Mouse (Mus musculus) lung, embryonic 15.5 days (tissue): ENCODE measurements around the gene Nr4a3. TPM values are rescaled to one million over a fixed set of nuclear protein-coding genes. Genes with fewer than 3 reads are reported as not detected.
A peak's percentile ranks its signal among the peaks of the same experiment; 100 is the strongest.

Experiments used
- ATAC-seq: fragments of 200-750 bp; cut with Nextera tagmentation; 2 replicates; pipeline ENCODE4 v1.8.0; 2017; ENCODE audit warnings: moderate number of reproducible peaks, borderline replicate concordance; ENCODE audit not compliant: low FRiP score, low TSS enrichment; ENCODE audit errors: extremely low read depth
- H3K27ac ChIP-seq: fragments of 300-500 bp; sonication (generic); 2 replicates; pipeline ENCODE4 v1.5.1; 2015; ENCODE audit warnings: moderate library complexity, mild to moderate bottlenecking, inconsistent platforms
- H3K27me3 ChIP-seq: fragments of 300-500 bp; sonication (generic); 2 replicates; pipeline ENCODE4 v1.6.1; 2015; ENCODE audit warnings: inconsistent platforms
- H3K36me3 ChIP-seq: fragments of 300-500 bp; sonication (generic); 2 replicates; pipeline ENCODE4 v1.6.1; 2015; ENCODE audit warnings: inconsistent platforms
- H3K4me1 ChIP-seq: fragments of 300-500 bp; sonication (generic); 2 replicates; pipeline ENCODE4 v1.6.1; 2015; ENCODE audit warnings: inconsistent platforms
- H3K4me2 ChIP-seq: fragments of 300-500 bp; sonication (generic); 2 replicates; pipeline ENCODE4 v1.6.1; 2015; ENCODE audit warnings: inconsistent platforms, mild to moderate bottlenecking, moderate library complexity
- H3K4me3 ChIP-seq: fragments of 300-500 bp; sonication (generic); 2 replicates; pipeline ENCODE4 v1.5.1; 2015; ENCODE audit warnings: mild to moderate bottlenecking, inconsistent platforms
- H3K9ac ChIP-seq: fragments of 300-500 bp; sonication (generic); 2 replicates; pipeline ENCODE4 v1.6.1; 2015; ENCODE audit warnings: inconsistent platforms
- H3K9me3 ChIP-seq: fragments of 300-500 bp; sonication (generic); 2 replicates; pipeline ENCODE4 v1.6.1; 2016; ENCODE audit warnings: inconsistent platforms
- WGBS: fragments of 180-500 bp; shearing (Covaris S2); methylation state at CpG from one replicate; pipeline ENCODE4 v1.1.7; 2015; 5-methylcytosine and 5-hydroxymethylcytosine counted together
- polyA plus RNA-seq: library from polyadenylated mRNA; unstranded; fragments of >200 nt; fragmentation: Nextera tagmentation; extraction: Ambion mirVana; gene quantifications from 2 replicates; pipeline ENCODE4 v1.2.1, GENCODE M21; 2015

The Nr4a3 gene
- polyA plus RNA-seq, 1 experiment from 2014 or later, result 0.11 TPM

DNA sequence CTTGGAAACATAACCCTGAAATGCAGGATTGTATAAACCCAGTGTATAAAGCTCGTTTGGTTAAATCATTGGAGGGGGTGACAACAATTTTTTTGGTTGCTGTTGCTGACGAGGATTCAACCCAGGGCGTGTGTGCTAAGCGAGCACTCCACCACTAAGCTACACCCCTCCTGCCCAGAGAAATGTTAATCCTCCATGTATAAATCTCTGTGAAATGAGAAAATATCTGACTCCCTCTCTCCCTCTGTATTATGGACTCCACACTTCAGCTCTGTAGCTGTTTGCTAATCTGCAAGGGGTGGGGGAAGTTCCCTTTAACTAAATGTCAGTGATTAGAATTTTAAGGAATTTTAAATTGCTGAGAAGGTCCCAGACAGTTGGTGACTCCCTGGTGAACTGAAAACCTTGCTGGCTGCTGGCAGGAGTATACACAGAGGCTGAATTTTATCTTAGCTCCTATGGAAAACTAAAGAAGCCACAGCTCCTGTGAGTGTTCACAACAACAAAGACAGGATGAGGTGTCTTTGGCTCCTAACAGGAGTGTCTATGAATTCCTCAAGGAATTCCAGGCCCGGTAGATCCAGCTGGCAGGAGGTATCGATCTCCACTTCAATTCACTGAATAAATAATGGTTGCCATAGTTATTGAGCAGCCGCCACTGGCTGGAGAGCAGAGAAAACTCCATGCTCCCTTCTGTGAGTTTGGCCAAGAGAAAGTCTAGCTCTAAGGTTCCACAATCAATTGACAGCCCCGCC is 34.5 kb downstream of the Nr4a3 start:
- WGBS, result 35% methylated on average over 8 of the region's 8 CpGs
- Histone ChIP-seq H3K4me1 (peaks cover 21% of the 10 kb centered on the region), H3K27ac (no peak overlapping the region), H3K36me3 (no peaks in the 10 kb centered on the region), H3K4me3 (no peak overlapping the region), H3K4me2 (no peak overlapping the region), H3K9me3 (no peaks in the 10 kb centered on the region), H3K9ac (no peak overlapping the region), H3K27me3 (no peaks in the 10 kb centered on the region)
- no peak for ATAC-seq

DNA sequence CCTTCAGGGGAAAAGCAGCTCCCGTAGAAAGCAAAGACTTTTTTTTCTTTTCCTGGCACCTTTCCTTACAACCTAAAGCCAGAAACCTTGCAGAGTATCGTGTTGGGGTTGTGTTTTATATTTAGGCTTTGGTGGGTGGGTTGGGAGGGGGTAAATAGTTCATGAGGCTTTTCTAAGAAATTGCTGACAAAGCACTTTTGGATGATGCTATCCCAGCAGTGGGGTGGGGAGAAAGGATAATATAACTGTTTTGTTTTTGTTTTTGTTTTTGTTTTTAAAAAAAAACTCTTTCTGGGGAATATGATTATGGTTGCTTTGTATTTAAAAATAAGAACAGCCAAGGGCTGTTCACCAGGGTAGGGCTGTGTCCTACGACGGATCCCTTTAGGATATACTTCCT is 38.5 kb downstream of the Nr4a3 start:
- no peak overlapping the region for H3K27ac ChIP-seq
- no peaks in the 10 kb centered on the region for H3K36me3 ChIP-seq
- no peak overlapping the region for H3K9ac ChIP-seq
- no peak overlapping the region for H3K4me3 ChIP-seq
- no peaks in the 10 kb centered on the region for H3K27me3 ChIP-seq
- 84% methylated on average over 4 of the region's 4 CpGs for WGBS
- H3K4me2 ChIP-seq, result no peak overlapping the region
- ATAC-seq, result no peak
- H3K9me3 ChIP-seq, result no peaks in the 10 kb centered on the region
- 0 out of 2 replicates have a peak, but pooled peaks cover 2% of the 10 kb centered on the region for H3K4me1 ChIP-seq

DNA sequence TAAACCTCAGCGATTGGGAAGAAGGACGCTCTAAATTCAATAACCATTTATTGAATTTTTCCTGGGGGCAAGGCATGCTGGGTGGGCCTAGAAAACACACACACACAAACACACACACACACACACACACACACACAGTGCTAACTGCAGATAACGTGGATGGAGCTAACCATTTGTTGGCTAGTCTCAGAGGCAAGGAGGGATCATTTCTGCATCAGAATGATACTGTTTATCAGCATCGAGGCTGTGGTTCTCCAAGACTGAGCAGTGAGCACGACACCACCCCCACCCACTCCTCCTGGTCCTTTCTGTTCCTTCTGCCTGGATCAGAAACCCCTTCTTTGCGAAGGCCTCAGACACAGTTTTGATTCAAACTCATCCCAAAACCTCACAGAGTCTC is 41.7 kb downstream of the Nr4a3 start:
- Histone ChIP-seq H3K27me3 (no peaks in the 10 kb centered on the region), H3K4me3 (no peak overlapping the region), H3K4me2 (no peak overlapping the region), H3K27ac (no peak overlapping the region), H3K9ac (no peak overlapping the region), H3K9me3 (no peaks in the 10 kb centered on the region), H3K4me1 (no peaks in the 10 kb centered on the region), H3K36me3 (no peaks in the 10 kb centered on the region)
- 69% methylated on average over 6 of the region's 6 CpGs for WGBS
- no peak for ATAC-seq

DNA sequence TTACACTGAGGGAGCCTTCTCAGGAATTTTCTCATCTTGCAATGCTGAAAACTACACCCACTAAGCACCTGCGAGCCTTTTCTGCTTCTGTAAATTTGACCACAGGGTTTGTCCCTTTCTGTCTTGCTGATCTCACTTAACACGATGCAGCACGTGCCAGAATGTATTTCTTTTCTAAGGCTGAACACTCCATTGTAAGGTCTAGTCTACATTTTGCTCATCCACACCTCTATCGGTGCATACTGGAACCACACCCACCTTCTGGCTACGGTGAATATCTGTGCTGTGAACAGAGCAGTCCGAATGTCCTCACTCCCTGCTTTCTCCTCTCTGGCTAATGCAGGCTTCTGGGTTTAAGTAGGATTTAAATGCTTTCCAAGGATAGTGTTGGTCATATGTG is 42.5 kb downstream of the Nr4a3 start:
- H3K27ac ChIP-seq, result no peak overlapping the region
- H3K4me1 ChIP-seq, result no peaks in the 10 kb centered on the region
- H3K9ac ChIP-seq, result no peak overlapping the region
- no peak overlapping the region for H3K4me3 ChIP-seq
- 75% methylated on average over 6 of the region's 6 CpGs for WGBS
- no peak overlapping the region for H3K4me2 ChIP-seq
- no peaks in the 10 kb centered on the region for H3K36me3 ChIP-seq
- no peak for ATAC-seq
- H3K27me3 ChIP-seq, result no peaks in the 10 kb centered on the region
- H3K9me3 ChIP-seq, result no peaks in the 10 kb centered on the region

DNA sequence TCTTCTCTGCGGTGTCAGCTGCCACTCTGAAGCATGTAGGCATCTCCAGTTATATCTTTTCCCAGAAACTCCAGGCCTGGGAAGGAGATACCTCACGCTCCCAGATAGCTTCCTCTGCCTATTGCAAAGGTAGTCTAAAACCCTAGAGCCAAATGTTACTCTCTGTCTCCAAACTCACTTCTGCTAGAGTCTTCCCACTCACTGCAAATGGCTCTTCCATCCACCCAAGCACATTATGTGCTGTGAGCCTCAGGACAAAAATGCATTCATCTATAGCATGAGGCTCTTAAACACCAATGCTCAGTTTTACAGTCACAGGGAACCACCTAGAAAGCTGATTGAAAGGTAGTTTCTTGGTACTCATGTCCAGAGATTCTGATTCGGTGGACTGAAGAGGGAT is 48.3 kb downstream of the Nr4a3 start:
- H3K4me2 ChIP-seq, result no peak overlapping the region
- H3K9ac ChIP-seq, result no peak overlapping the region
- no peaks in the 10 kb centered on the region for H3K4me1 ChIP-seq
- ATAC-seq, result no peak
- H3K9me3 ChIP-seq, result no peaks in the 10 kb centered on the region
- WGBS, result 70% methylated on average over 3 of the region's 3 CpGs
- H3K36me3 ChIP-seq, result no peaks in the 10 kb centered on the region
- no peak overlapping the region for H3K27ac ChIP-seq
- no peaks in the 10 kb centered on the region for H3K27me3 ChIP-seq
- H3K4me3 ChIP-seq, result no peak overlapping the region

DNA sequence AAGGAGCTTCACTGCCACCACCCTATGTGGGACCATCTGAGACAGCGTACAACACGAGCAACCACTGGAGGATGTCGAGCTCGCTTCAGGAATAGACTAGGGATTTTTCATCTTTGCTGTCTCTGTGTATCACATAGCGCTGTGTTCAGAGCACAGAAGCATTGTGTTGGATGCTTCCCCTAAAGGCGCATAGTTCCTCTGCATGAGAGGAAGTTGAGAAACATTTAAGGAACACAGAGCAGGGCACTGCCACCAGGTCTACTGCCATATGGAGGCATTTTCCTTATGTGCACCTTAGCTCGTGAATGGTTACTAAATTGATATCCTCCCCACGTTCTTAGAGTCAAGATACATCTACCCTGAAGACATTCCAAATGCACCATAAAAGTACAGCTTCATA is 55.3 kb downstream of the Nr4a3 start:
- ATAC-seq, result no peak
- no peak overlapping the region for H3K9ac ChIP-seq
- no peaks in the 10 kb centered on the region for H3K36me3 ChIP-seq
- no peak overlapping the region for H3K27ac ChIP-seq
- 77% methylated on average over 8 of the region's 8 CpGs for WGBS
- no peak overlapping the region for H3K4me3 ChIP-seq
- no peaks in the 10 kb centered on the region for H3K4me1 ChIP-seq
- H3K4me2 ChIP-seq, result no peak overlapping the region
- no peaks in the 10 kb centered on the region for H3K27me3 ChIP-seq
- H3K9me3 ChIP-seq, result no peaks in the 10 kb centered on the region

DNA sequence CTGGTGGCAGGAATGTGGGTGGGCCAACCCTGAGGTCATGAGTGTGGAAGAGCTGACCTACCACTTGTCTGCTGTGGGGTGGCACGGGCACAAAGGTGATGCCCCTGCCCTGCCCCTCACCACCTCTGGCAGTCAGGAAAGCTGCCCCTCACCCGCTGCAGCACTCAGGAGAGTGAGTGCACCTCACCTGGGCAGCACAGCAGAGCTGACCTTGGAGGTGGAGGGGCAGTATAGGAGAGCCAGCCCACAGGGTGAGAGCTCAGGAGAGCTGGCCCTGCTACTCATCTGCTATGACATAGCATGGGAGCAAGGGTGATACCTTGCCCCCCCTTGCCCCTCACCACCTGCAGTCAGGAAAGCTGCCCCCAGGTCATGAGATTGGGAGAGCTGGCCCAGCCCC is 57.0 kb downstream of the Nr4a3 start:
- Histone ChIP-seq H3K36me3 (no peaks in the 10 kb centered on the region), H3K27me3 (no peaks in the 10 kb centered on the region), H3K4me3 (no peak overlapping the region), H3K9ac (no peak overlapping the region), H3K9me3 (no peaks in the 10 kb centered on the region), H3K4me1 (no peaks in the 10 kb centered on the region), H3K4me2 (no peak overlapping the region), H3K27ac (no peak overlapping the region)
- WGBS, result 78% methylated on average over 2 of the region's 2 CpGs
- no peak for ATAC-seq

DNA sequence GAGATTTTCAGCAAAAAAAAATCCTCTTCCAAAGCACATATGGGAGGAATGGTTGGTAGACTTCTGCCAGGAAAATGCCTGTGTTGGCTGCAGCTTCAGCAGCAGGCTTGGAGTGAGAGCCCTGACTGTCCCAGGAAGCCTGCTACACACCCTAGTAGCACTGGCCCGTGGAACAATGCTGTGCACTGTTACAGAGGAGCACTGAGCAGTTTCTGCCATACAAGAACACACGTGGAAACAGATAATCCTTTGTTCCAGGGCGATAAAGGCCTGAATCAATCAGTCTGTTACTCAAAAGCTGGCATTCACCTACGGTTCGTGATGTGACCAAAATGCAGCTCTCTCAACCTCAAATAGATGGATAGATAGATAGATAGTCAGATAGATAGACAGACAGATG is 60.4 kb downstream of the Nr4a3 start:
- no peaks in the 10 kb centered on the region for H3K27me3 ChIP-seq
- WGBS, result 62% methylated on average over 5 of the region's 5 CpGs
- H3K36me3 ChIP-seq, result no peaks in the 10 kb centered on the region
- ATAC-seq, result no peak
- H3K9ac ChIP-seq, result no peak overlapping the region
- no peaks in the 10 kb centered on the region for H3K9me3 ChIP-seq
- no peaks in the 10 kb centered on the region for H3K4me1 ChIP-seq
- no peak overlapping the region for H3K27ac ChIP-seq
- no peak overlapping the region for H3K4me2 ChIP-seq
- no peak overlapping the region for H3K4me3 ChIP-seq

DNA sequence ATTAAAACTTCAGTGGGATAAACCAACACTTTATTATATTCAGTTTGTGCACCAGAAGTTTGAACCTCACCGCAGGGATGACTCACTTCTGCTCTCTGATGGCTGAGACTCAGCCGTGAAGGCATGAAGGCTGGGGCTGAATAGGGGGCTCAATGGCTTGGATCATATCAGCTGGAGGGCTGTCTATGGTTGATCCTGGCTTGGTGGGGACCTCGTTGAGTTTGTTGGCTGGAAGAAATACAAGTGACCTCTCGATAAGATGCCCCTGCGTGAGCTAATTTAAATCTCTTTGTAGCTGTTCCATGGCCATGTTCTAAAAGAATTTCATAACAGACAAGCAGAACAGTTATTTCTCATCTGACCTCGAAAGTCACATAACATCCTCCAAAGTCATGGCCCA is 62.1 kb downstream of the Nr4a3 start:
- ATAC-seq, result no peak

DNA sequence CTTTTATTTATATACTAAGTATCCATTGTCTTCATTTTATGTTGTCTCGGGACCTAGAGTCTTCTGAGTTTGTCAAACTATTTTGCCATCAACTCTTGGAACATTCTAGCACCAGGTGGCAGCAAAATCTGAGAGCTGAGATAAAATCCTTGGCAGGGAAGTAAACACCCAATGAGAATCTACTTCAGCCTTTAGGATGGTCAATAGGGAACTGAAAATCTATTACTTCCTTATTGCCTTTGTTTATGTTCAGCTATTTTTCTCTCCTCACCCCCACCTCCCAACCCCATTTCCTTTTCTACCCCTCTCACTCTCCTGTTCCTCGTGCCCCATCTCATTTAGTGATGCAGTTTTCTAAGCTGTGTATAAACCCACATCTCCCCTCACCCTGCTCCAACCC is 63.6 kb downstream of the Nr4a3 start:
- H3K36me3 ChIP-seq, result no peaks in the 10 kb centered on the region
- no peaks in the 10 kb centered on the region for H3K9me3 ChIP-seq
- 52% methylated on average over 2 of the region's 2 CpGs for WGBS
- no peak overlapping the region for H3K27ac ChIP-seq
- no peak overlapping the region for H3K9ac ChIP-seq
- ATAC-seq, result no peak
- no peak overlapping the region for H3K4me2 ChIP-seq
- no peaks in the 10 kb centered on the region for H3K4me1 ChIP-seq
- H3K27me3 ChIP-seq, result no peaks in the 10 kb centered on the region
- no peak overlapping the region for H3K4me3 ChIP-seq

More for the DNA sequence above, 62.1 kb downstream of the Nr4a3 start:
- Histone ChIP-seq H3K9ac (no peak overlapping the region), H3K36me3 (no peaks in the 10 kb centered on the region), H3K4me3 (no peak overlapping the region), H3K27me3 (no peaks in the 10 kb centered on the region), H3K4me1 (no peaks in the 10 kb centered on the region), H3K9me3 (no peaks in the 10 kb centered on the region), H3K4me2 (no peak overlapping the region), H3K27ac (no peak overlapping the region)
- WGBS, result 77% methylated on average over 6 of the region's 6 CpGs

DNA sequence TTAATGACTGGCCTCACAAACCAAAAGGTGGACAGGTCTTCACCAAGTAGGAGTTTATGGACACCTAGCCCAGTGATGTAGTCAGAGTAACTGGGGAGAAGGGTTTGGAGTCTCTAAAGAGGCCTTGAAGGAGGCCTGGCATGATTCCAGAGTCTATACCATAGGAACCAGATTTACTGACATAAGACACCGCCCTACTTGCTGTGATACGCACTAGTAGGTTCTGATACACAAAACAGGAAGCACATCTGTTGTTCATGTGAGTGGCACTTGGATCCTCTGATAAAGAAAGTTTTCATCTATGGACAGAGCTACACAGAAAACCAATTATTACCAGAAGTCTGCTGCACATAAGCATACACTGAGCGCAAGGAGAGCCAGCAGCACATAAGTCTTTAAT is 65.4 kb downstream of the Nr4a3 start:
- Histone ChIP-seq H3K9ac (no peak overlapping the region), H3K27ac (no peak overlapping the region), H3K36me3 (no peaks in the 10 kb centered on the region), H3K9me3 (no peaks in the 10 kb centered on the region), H3K4me3 (no peak overlapping the region), H3K4me1 (no peaks in the 10 kb centered on the region), H3K4me2 (no peak overlapping the region), H3K27me3 (no peaks in the 10 kb centered on the region)
- no peak for ATAC-seq
- 72% methylated on average over 3 of the region's 3 CpGs for WGBS

DNA sequence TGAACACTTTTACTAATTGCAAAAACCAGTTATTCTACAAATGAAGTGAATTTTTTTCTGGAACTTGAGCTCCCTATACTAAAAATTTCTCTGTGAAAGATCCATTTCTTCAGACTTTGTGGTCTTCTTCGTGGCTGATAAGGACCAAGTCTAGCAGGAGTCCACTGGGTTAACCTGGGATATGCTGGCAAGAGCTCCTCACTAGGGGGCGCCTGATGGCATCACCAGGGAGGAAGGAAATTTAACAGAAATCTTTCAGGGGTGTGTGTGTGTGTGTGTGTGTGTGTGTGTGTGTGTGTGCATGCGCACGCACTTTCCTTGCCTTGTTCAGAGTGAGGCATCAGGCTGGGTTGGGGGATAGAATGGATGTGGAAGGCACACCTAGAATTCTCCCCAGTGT is 71.2 kb downstream of the Nr4a3 start:
- 62% methylated on average over 4 of the region's 4 CpGs for WGBS
- Histone ChIP-seq H3K4me2 (no peak overlapping the region), H3K9me3 (no peaks in the 10 kb centered on the region), H3K4me3 (no peak overlapping the region), H3K4me1 (no peaks in the 10 kb centered on the region), H3K27ac (no peak overlapping the region), H3K9ac (no peak overlapping the region), H3K36me3 (no peaks in the 10 kb centered on the region), H3K27me3 (no peaks in the 10 kb centered on the region)
- ATAC-seq, result no peak

DNA sequence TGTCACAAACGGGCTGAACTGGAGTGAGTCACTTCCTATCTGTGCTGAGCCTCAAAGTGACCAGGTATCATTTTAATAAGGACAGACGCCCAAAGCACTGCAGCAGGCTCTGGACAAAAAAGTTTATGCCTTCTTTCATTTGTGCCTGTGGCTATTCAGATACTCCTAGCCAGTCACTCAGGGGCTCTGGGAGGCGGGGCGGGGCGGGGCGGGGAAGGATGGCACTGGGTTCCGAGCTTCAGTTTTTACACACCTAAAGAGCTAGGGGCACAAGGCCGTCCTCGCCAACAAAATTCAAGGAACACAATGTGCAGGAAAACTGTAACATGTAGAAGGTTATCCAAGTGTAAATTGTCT is 79.4 kb downstream of the Nr4a3 start:
- Histone ChIP-seq H3K27me3 (no peaks in the 10 kb centered on the region), H3K4me1 (peaks cover 4% of the 10 kb centered on the region), H3K4me3 (peak overlapping the region; percentile 68), H3K9ac (peak overlapping the region; percentile 89; the same call in 1 of the 2 replicates), H3K9me3 (no peaks in the 10 kb centered on the region), H3K4me2 (peak overlapping the region; percentile 75), H3K27ac (no peak overlapping the region), H3K36me3 (no peaks in the 10 kb centered on the region)
- ATAC-seq, result peak; percentile 87
- WGBS, result 8% methylated on average over 9 of the region's 9 CpGs
